Mouse (Mus musculus) stomach, embryonic 14.5 days (tissue): ENCODE data around the gene Slc6a19. TPM values are rescaled to one million over a fixed set of nuclear protein-coding genes. Genes with fewer than 3 reads are reported as not detected.

Source experiments
- ATAC-seq: fragments of 200-750 bp; cut with Nextera tagmentation; 2 replicates; pipeline ENCODE4 v1.8.0; 2017; ENCODE audit warnings: low read depth, moderate TSS enrichment; ENCODE audit not compliant: insufficient number of reproducible peaks, insufficient read depth, low FRiP score
- H3K27ac ChIP-seq: fragments of 300-500 bp; sonication (generic); 2 replicates; pipeline ENCODE4 v1.5.1; 2014; ENCODE audit warnings: mild to moderate bottlenecking, low read length, moderate library complexity, mixed read lengths
- H3K27me3 ChIP-seq: fragments of 300-500 bp; sonication (generic); 2 replicates; pipeline ENCODE4 v1.6.1; 2014; ENCODE audit warnings: low read length, control low read depth, mixed read lengths; ENCODE audit not compliant: control insufficient read depth, insufficient read depth
- H3K36me3 ChIP-seq: fragments of 300-500 bp; sonication (generic); 2 replicates; pipeline ENCODE4 v1.6.1; 2014; ENCODE audit warnings: mild to moderate bottlenecking, control low read depth, low read length, moderate library complexity, mixed read lengths; ENCODE audit not compliant: control insufficient read depth, insufficient read depth
- H3K4me1 ChIP-seq: fragments of 300-500 bp; sonication (generic); 2 replicates; pipeline ENCODE4 v1.6.1; 2014; ENCODE audit warnings: low read length, control low read depth, mixed read lengths; ENCODE audit not compliant: control insufficient read depth, insufficient read depth
- H3K4me2 ChIP-seq: fragments of 300-500 bp; sonication (generic); replicated peaks from 2 replicates; pipeline ENCODE4 v1.6.1; 2014; ENCODE audit warnings: low read depth, low read length, control low read depth
- H3K4me3 ChIP-seq: fragments of 300-500 bp; sonication (generic); 2 replicates; pipeline ENCODE4 v1.5.1; 2014; ENCODE audit warnings: low read depth, low read length, control low read depth
- H3K9ac ChIP-seq: fragments of 300-500 bp; sonication (generic); replicated peaks from 2 replicates; pipeline ENCODE4 v1.6.1; 2014; ENCODE audit warnings: low read depth, mild to moderate bottlenecking, control low read depth, low read length, moderate library complexity, mixed read lengths
- H3K9me3 ChIP-seq: fragments of 300-500 bp; sonication (generic); 2 replicates; pipeline ENCODE4 v1.6.1; 2016; ENCODE audit warnings: low read depth, low read length, control low read depth; ENCODE audit not compliant: control insufficient read depth
- WGBS: fragments of 180-500 bp; shearing (Covaris S2); extraction: QIAGEN DNeasy Blood & Tissue Kit; methylation state at CpG from one replicate; pipeline ENCODE4 v1.1.7; 2014; 5-methylcytosine and 5-hydroxymethylcytosine counted together
- polyA plus RNA-seq: library from polyadenylated mRNA; unstranded; fragments of >200 nt; fragmentation: Nextera tagmentation; extraction: Ambion mirVana; gene quantifications from 2 replicates; pipeline ENCODE4 v1.2.1, GENCODE M21; 2014

Slc6a19 gene
- polyA plus RNA-seq, 1 experiment from 2014 or later: not detected

GRCm38 (mm10) chr13:73677853-73678252 lies 26.8 kb downstream of the Slc6a19 start, which contains the start of gene Slc6a18:
Gene Slc6a18, minus strand, starts transcription at chr13:73678023.
- no peak within 1 kb of the TSS for H3K4me2 ChIP-seq
- no peaks in the 10 kb centered on the region for H3K4me1 ChIP-seq
- no peaks in the 10 kb centered on the region for H3K36me3 ChIP-seq
- H3K27me3 ChIP-seq: no peaks in the 10 kb centered on the region
- WGBS: 87% methylated on average over 3 of the region's 3 CpGs
- no peaks in the 10 kb centered on the region for H3K9me3 ChIP-seq
- no peak within 1 kb of the TSS for H3K27ac ChIP-seq
- ATAC-seq: no peak
- no peak within 1 kb of the TSS for H3K4me3 ChIP-seq
- no peak within 1 kb of the TSS for H3K9ac ChIP-seq

- Histone ChIP-seq H3K4me1 (no peaks in the 10 kb centered on the region), H3K4me3 (no peak overlapping the region), H3K9me3 (no peaks in the 10 kb centered on the region), H3K27me3 (no peaks in the 10 kb centered on the region), H3K9ac (no peak overlapping the region), H3K36me3 (no peaks in the 10 kb centered on the region), H3K4me2 (no peak overlapping the region), H3K27ac (no peak overlapping the region)
- 84% methylated on average over 7 of the region's 7 CpGs for WGBS
- no peak for ATAC-seq
These were observed 29.5 kb downstream of the Slc6a19 start for GRCm38 (mm10) chr13:73675161-73675560.

- H3K4me2 ChIP-seq: no peak overlapping the region
- H3K36me3 ChIP-seq: no peaks in the 10 kb centered on the region
- H3K4me3 ChIP-seq: no peak overlapping the region
- H3K9ac ChIP-seq: no peak overlapping the region
- 78% methylated on average over 2 of the region's 2 CpGs for WGBS
- no peaks in the 10 kb centered on the region for H3K27me3 ChIP-seq
- ATAC-seq: no peak
- H3K4me1 ChIP-seq: no peaks in the 10 kb centered on the region
- H3K27ac ChIP-seq: no peak overlapping the region
- H3K9me3 ChIP-seq: no peaks in the 10 kb centered on the region
These were observed 44.4 kb downstream of the Slc6a19 start for GRCm38 (mm10) chr13:73660163-73660695.

- no peak overlapping the region for H3K4me3 ChIP-seq
- no peaks in the 10 kb centered on the region for H3K27me3 ChIP-seq
- H3K4me2 ChIP-seq: no peak overlapping the region
- H3K9ac ChIP-seq: no peak overlapping the region
- H3K9me3 ChIP-seq: no peaks in the 10 kb centered on the region
- no peak overlapping the region for H3K27ac ChIP-seq
- no peaks in the 10 kb centered on the region for H3K36me3 ChIP-seq
- WGBS: 48% methylated on average over 2 of the region's 2 CpGs
- no peak for ATAC-seq
- H3K4me1 ChIP-seq: no peaks in the 10 kb centered on the region
These were observed 45.7 kb downstream of the Slc6a19 start for GRCm38 (mm10) chr13:73658953-73659352.

- no peak overlapping the region for H3K4me3 ChIP-seq
- 60% methylated on average over 3 of the region's 3 CpGs for WGBS
- no peak for ATAC-seq
- H3K27me3 ChIP-seq: no peaks in the 10 kb centered on the region
- H3K4me1 ChIP-seq: no peaks in the 10 kb centered on the region
- H3K4me2 ChIP-seq: no peak overlapping the region
- no peak overlapping the region for H3K9ac ChIP-seq
- H3K36me3 ChIP-seq: no peaks in the 10 kb centered on the region
- H3K9me3 ChIP-seq: no peaks in the 10 kb centered on the region
- no peak overlapping the region for H3K27ac ChIP-seq
These were observed 49.7 kb downstream of the Slc6a19 start for GRCm38 (mm10) chr13:73654976-73655375.

GRCm38 (mm10) chr13:73653266-73653665 lies 51.4 kb downstream of the Slc6a19 start:
- Histone ChIP-seq H3K27ac (no peak overlapping the region), H3K4me1 (no peaks in the 10 kb centered on the region), H3K9ac (no peak overlapping the region), H3K9me3 (no peaks in the 10 kb centered on the region), H3K4me3 (no peak overlapping the region), H3K27me3 (no peaks in the 10 kb centered on the region), H3K36me3 (peaks cover 5% of the 10 kb centered on the region; the same call in 1 of the 2 replicates), H3K4me2 (no peak overlapping the region)
- ATAC-seq: no peak
- WGBS: 81% methylated on average over 3 of the region's 3 CpGs

- no peak overlapping the region for H3K9ac ChIP-seq
- 40% methylated on average over 6 of the region's 6 CpGs for WGBS
- no peak overlapping the region for H3K27ac ChIP-seq
- no peaks in the 10 kb centered on the region for H3K9me3 ChIP-seq
- H3K4me3 ChIP-seq: no peak overlapping the region
- peaks cover 5% of the 10 kb centered on the region; the same call in 1 of the 2 replicates for H3K36me3 ChIP-seq
- no peak overlapping the region for H3K4me2 ChIP-seq
- no peaks in the 10 kb centered on the region for H3K27me3 ChIP-seq
- H3K4me1 ChIP-seq: no peaks in the 10 kb centered on the region
- ATAC-seq: 0 out of 2 replicates have a peak, but pooled peaks have one; percentile 58
These were observed 58.1 kb downstream of the Slc6a19 start for GRCm38 (mm10) chr13:73646397-73647087.

GRCm38 (mm10) chr13:73641296-73641695 lies 63.4 kb downstream of the Slc6a19 start:
- Histone ChIP-seq H3K4me2 (no peak overlapping the region), H3K27me3 (no peaks in the 10 kb centered on the region), H3K9me3 (no peaks in the 10 kb centered on the region), H3K4me1 (no peaks in the 10 kb centered on the region), H3K9ac (no peak overlapping the region), H3K4me3 (no peak overlapping the region), H3K27ac (no peak overlapping the region), H3K36me3 (no peaks in the 10 kb centered on the region)
- 78% methylated on average over 4 of the region's 4 CpGs for WGBS
- no peak for ATAC-seq
